8 mouse cellular contexts compared by ENCODE assay signal in genomic region chr14:76876015-76876414, GRCm38 (mm10).
A peak's percentile ranks its signal among the peaks of the same experiment; 100 is the strongest.
DNase-seq lines count a peak whose midpoint lies in the region; ATAC-seq and TF ChIP-seq lines count a peak whose summit lies in the region.

No protein-coding gene starts in this region.

- H3K4me3 ChIP-seq in left cerebral cortex, adult 2 months = no peak overlapping the region

- intact Hi-C loops in left cerebral cortex, adult 2 months (cut with DNase I) = loop anchor here (2.0 to 5.0 kb wide), 3 partner anchors 57 to 319 kb away; partner anchors contain the start of gene Serp2
- intact Hi-C loops in heart, postnatal 14 days (cut with DNase I) = loop anchor here (1.0 to 5.0 kb wide), 4 partner anchors 104 to 372 kb away; no protein-coding TSS in a partner anchor

- DNase-seq in left cerebral cortex, adult 2 months (ENCODE audit: extremely low spot score in 1 of 2, low spot score in 2 of 2) = peak; percentile 51 to 55
- no peak for DNase-seq in left cerebral cortex, adult 8-10 months (ENCODE audit: low spot score in 2 of 2)
- DNase-seq in MN1 (ENCODE audit: low spot score) = peak; percentile 50
- DNase-seq in cerebellum, postnatal 10 days = peak; percentile 79 to 87
- peak; percentile 56 to 77 for DNase-seq in heart, postnatal 14 days
- DNase-seq in layer of hippocampus, postnatal 10 days (ENCODE audit: low spot score in 2 of 2) = peak; percentile 50 to 70
- peak; percentile 33 for DNase-seq in thymus, postnatal 25 days

- TF ChIP-seq CTCF in left cerebral cortex, adult 2 months (IDR thresholded peaks at IDR 0.05) = peak; percentile 88

- 0 out of 2 replicates have a peak overlapping the region, but pooled peaks have one; percentile 13 for H3K27ac ChIP-seq in left cerebral cortex, adult 2 months

- ATAC-seq in megakaryocyte, adult 5-6 weeks (ENCODE audit: poor library complexity, severe bottlenecking) = peak; percentile 38; the same call in 1 of the 2 replicates

Comparison
In these comparisons a context has a peak if more than half of its experiments do, and no peak if none do; other contexts are left out.
1. DNase-seq: peak in left cerebral cortex, adult 2 months (2 of 2), MN1 (single experiment), cerebellum, postnatal 10 days (2 of 2), heart, postnatal 14 days (2 of 2), layer of hippocampus, postnatal 10 days (2 of 2) and thymus, postnatal 25 days (single experiment); none in left cerebral cortex, adult 8-10 months (0 of 2).